Mouse (Mus musculus) cerebellum, adult (tissue): ENCODE data around the gene Fscn1.

Experiments used
- ATAC-seq: cut with Nextera tagmentation; 2 replicates; pipeline ENCODE4 v1.9.2; 2017; ENCODE audit warnings: mild to moderate bottlenecking, moderate library complexity, mixed read lengths; ENCODE audit not compliant: insufficient number of reproducible peaks, low FRiP score, low TSS enrichment

Fscn1 gene

GRCm38 (mm10) chr5:142963705-142964494 is 3.8 kb downstream of the Fscn1 start:
- no peak for ATAC-seq

DNA sequence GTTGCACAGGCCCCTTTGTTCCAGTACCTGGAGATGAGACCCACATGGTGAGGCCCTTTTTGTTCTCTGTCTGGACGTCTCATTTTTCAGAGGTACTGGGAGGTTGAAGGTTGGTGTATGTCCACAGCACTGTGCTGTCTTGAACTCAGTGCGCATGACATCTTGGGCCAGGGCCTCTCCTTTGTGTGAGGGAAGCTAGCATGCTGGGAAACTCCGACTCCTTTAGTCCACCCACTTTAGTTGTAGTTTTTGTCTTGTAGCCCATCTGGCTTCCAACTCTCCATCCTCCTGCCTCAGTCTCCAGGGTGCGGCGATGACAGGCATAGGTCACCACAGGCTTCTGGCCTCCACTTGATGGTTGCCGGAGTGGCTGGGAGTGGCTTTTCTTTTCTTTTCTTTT is 4.5 kb downstream of the Fscn1 start:
- ATAC-seq: no peak

DNA sequence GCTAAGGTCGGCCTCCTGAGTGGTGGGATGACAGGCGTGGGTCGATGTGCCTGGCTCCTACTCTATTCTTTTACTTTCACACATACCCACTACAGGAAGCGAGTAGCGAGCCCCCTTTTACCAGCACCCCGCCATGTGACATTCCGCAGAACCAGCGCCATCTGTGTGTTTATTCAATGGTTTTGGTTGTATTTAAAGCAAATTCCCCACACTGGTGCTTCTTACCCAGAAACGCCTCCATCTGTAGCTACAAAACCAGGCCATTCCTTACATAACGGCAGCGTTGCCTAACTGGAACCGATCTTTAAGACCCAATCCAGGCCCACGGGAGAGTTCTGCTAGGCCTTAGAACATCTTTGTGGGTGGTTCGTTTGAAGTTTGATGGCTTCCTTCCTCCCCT is 8.3 kb downstream of the Fscn1 start:
- no peak for ATAC-seq

DNA sequence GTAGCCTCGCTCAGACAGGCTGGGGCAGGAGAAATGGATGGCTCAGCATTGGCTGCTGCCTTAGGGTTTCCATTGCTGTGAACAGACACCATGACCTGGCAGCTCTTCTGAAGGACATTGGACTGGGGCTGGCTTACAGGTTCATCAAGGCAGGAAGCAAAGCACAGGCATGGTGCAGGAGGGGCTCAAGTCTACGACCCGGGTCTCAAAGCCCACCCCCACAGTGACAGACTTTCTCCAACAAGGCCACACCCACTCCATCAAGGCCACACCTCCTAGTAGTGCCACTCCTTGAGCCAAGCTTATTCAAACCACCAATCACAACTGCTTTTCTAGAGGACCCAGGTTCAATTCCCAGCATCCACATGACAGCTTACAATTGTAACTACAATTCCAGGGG is 13.8 kb downstream of the Fscn1 start:
- ATAC-seq: no peak

DNA sequence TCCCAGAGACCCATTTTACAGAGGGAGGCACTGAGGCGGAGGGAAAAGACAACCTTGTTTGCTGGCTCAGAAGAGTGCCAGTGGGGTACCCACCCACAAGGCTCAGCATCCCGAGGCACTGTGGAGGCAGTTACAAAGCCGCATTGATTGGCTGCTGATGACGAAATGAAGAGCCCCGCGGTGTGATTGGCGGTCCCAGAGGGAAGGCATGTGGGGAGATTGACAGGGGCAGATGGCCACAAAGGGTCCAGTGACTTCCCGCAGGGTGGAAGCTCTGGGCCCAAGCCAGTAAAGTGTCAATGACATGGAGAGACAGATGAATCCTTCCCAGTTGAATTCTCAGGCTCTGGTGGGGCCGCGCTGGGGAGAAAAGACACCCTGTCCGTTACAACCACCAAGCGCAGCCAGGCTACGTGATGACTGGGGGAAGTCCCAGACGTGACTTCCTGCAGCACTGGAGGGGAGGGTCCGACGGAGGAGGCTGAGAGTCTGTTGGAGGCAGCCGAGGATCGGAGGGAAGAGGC is 14.5 kb downstream of the Fscn1 start:
- no peak; the same call in 1 of the 2 replicates for ATAC-seq

DNA sequence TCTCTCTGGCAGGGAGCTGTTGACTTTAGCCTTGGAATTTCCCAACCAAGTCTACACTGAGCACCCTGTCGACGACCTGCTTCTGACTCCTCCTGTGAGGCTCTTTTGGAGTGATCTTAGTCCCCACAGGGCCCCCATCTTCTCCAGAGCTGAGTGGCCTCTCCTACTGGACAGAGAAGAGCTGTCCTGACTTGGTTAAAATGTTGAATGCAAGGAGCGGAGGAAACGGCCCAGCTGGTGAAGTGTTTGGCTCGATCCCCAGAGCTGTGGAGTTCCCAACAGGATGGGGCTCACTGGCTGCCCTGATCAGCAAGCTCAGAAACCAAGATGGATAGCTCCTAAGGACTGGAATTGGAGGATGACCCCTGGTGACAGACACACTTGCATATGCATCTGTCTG is 16.4 kb downstream of the Fscn1 start:
- ATAC-seq: no peak

GRCm38 (mm10) chr5:142982046-142982801 is 22.1 kb downstream of the Fscn1 start:
- ATAC-seq: no peak

- no peak for ATAC-seq
Observed at GRCm38 (mm10) chr5:142983174-142983573, 23.0 kb downstream of the Fscn1 start.

DNA sequence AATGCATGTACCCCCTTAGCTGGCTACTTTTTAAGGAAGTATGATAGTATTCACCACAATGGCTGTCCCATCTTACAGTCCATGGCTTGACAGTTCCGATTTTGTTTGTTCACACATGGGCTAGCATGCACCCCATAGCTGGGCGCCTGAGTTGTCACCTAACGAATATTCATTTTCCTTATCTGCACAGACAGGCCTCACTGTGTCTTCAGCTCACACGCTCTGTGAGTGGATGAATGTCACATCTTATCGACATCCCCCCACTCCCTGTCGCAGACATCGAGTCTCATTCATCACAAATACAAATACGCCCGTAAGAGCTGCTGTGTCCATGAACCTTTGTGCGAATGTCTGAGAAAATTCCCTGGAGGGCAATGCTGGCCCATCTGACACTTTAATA is 24.1 kb downstream of the Fscn1 start:
- no peak for ATAC-seq

DNA sequence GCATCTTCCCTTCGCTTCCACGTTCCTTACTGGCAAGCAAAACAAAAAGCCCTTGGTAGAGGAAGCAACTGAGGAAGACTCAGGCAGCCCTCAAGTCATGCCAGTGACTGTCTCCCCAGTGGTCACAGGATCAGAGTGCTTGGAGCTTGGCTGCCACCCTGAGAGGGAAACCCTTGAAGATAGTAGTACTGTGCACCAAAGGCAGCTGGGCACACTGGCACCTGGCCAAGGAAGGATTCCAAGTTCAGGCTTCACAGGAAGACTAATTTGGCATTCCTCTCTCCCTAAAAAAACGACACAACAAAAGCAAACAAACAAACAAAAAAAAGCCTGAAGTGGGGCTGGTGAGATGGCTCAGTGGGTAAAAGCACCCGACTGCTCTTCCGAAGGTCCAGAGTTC is 28.4 kb downstream of the Fscn1 start:
- ATAC-seq: no peak

DNA sequence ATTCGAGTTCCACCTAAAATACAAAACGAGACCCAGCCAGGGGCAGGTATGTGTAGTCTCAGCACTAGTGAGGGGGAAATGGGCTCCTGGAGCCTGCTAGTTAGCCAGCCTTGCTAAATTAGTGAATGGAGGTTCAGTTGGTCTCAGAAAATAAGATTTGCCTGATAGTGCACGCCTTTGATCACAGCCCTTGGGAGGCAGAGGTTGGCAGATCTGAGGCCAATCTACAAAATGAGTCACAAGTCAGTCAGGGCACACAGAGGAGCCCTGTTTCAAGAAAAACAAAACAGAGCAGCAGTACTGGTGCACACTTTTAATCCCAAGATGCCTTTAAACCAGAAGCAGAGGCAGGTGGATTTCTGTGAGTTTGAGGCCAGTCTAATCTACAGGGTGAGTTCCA is 29.0 kb downstream of the Fscn1 start:
- ATAC-seq: no peak

DNA sequence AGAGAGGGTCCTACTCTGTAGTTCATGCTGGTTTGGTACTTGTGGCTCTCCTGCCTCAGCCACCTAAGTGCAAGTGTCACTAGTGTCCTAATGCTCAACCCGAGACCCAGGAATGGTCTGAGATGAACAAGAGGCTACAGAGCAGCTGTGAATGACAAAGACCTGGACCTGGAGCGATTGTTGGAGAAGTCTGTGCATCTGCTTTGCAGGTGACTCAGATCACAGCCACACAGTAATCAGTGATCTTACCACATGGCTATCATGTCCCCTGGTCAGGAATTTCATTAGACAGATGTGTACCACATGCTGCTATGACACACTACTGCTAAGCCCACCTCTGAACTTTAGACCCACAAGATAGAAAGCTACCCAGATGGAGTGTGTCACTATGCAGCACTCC is 34.6 kb downstream of the Fscn1 start:
- no peak for ATAC-seq

DNA sequence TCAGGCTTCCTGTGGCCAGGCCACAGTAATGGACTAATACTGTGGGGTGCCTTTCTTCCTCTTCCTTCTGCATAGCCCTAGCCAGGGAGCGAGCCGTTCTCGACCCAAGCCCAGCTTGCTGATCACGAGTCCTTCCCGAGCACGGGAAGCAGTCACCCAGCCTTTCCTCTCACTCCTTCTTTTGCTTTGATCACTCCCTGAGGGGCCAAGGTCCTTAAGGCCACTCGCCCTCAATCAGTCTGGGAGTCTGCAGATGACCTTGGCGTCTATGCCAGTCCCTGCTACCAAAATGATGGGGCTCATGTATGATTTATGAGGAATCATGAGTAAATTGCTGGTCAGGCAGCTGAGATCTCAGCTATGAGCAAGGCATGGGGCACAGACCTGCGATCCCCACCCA is 37.4 kb downstream of the Fscn1 start:
- no peak for ATAC-seq

DNA sequence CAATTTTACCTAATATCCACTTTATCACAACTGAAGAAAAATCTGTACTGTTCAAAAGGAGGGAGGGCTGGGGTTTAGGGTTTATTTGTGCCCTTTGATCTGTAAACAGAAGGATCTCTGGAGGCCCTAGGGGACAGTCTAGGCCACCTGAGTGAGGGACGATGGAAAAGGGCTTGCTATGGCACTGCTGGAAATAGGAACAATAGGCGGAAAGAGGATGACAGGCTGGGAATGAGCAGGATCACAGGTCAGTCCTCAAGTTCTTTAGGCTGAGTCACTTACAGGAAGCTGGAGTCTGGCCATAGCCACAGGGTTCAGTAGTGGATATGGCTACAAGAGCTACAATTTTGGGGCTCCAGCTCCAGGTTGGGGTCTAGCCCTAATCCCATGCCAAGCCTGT is 38.0 kb downstream of the Fscn1 start:
- ATAC-seq: no peak

GRCm38 (mm10) chr5:143000091-143000490 is 39.9 kb downstream of the Fscn1 start:
- no peak for ATAC-seq

GRCm38 (mm10) chr5:143000654-143001500 is 40.7 kb downstream of the Fscn1 start:
- no peak for ATAC-seq

DNA sequence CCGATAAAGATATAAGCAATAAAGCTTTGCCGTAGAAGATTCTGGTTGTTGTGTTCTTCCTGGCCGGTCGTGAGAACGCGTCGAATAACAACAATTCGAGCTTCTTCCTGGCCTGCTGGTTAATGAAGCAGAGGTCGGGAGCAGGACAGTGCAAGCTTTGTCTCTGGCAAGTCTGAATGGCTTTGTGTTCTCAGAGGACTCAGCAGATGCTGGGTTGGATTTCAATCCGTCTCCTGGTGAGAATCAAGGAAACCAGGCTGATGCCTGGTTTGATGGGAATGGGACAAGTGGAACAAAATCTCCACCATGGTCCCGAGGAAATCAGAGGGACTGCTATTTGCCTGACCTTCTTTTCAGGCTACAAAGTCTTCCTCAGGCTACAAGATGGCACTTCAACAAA is 49.2 kb downstream of the Fscn1 start:
- no peak; the same call in 1 of the 2 replicates for ATAC-seq

DNA sequence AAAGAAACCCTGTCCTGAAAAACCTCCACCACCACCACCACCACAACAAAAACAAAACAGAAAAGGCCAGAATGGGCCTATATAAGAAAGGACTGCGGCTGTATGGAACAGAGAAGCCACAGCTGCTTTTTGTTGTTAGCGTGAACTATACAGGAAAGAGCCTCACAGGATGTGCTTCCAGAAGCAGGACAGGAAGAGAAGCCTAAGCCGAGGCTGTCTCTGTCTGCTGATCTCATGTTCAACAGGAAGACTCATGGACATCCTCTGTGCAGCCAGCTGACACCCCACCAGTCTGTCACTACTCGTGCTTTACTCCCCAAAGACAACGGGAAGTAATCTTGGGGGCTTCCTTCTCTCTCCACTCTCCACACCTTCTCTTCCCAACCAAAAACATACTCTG is 57.3 kb downstream of the Fscn1 start:
- no peak for ATAC-seq
